Mouse (Mus musculus): ENCODE measurements around the gene Sars2.
A peak's percentile ranks its signal among the peaks of the same experiment; 100 is the strongest.

Gene Sars2

DNA sequence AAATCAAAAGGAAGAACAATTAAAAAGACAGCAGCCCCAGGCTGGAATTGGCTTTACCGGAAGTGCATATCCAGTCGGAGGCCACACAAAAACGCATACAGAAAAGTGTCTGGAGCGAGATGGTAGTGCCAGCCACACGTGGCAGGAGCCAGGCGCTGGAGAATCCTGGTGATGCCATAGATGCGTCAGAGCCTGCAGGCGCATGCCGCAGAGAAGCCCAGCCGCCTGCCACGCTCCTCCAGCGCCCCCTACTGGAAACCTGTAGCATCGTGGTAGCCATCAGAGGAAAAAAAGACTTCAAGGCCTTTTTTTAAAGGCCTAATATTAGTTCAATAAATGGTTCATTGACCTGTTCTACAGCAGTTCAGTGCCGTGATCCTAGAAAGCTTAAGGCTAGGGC, 15.2 kb upstream of the Sars2 start:
- peak; percentile 63 to 76 for DNase-seq (ENCODE audit: low spot score in 2 of 2)

DNA sequence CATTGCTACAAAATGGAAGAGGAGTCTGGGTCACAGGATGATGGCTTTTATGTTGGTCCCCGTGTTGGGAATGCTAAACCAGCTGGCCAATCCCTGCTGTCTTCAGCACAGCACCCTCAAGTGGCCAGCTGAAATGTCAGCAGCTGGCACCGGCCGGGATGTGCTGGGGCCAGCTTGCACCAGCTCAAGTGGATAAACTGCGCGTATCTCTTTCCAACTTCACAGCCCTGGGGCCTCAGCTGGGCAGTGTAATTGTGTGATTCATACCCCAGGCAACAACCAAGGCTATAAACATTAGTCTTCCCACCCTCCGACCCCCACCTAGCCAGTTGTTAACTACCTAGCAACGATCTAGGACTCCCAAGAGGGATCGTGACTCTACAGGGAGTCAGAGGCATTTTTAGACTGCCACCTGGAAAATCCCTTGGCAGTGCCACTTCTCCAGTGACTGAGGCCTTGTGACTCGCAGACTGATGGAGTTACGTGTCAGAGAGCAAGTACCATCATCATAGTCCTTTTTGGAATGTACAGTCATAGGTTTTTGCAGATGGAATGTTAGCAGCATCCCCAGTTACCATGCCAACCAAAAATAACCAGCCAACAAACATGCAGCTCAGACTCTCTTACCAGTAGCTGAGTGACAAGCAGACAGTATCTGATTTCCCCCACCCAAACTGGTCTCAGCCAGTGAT, 14.0 kb upstream of the Sars2 start:
- no peak for DNase-seq (ENCODE audit: low spot score in 2 of 2)

DNA sequence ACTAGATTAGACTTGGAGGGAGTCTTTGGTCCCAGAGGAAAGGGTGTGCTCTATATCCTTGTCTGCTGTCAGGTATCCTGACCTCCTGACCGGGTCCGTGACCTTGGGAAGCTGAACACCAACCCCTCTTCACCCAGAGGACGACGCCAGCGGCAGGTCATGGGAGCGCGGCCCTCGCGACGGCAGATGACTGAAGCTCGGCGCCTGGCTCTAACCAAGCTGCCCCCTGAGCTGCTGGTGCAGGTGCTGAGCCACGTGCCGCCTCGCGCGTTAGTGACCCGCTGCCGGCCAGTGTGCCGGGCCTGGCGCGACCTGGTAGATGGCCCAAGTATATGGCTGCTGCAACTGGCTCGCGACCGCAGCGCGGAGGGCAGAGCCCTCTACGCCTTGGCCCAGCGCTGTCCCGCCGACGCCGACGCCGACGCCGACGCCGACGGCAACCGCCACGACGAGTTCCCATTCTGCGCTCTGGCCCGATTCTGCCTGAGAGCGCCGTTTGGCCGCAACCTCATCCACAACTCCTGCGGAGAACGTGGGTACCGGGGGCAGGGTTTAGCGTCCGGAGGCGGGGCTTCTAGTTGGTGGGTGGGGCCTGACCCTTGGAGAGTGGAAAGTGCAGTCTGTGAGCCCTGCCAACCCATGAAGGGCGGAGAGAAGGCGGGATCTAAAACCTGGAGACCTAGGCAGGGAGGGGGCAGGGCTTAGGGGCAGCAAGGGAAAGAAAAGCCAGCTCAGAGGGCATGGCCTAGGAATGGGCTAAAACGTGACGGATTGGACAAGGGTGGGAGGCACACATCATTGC, 9.2 kb upstream of the Sars2 start:
- DNase-seq (ENCODE audit: low spot score in 2 of 2): no peak

DNA sequence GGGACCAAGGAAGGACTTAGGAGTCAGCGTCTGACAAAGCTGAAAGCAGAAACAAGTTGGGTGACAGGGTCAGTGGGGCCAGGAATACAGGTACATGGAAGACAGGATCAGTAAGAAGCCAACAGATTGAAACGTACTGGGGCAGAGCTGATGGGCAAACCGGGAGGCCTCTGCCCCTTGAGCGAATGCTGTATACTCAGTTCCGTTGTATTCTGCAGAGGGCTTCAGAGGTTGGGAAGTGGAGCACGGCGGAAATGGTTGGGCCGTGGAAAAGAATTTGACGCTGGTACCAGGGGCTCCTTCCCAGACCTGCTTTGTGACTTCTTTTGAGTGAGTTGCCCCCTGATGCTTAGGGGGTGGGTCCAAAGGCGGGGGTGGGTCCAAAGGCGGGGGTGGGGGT, 8.6 kb upstream of the Sars2 start:
- DNase-seq (ENCODE audit: low spot score in 2 of 2): no peak

DNA sequence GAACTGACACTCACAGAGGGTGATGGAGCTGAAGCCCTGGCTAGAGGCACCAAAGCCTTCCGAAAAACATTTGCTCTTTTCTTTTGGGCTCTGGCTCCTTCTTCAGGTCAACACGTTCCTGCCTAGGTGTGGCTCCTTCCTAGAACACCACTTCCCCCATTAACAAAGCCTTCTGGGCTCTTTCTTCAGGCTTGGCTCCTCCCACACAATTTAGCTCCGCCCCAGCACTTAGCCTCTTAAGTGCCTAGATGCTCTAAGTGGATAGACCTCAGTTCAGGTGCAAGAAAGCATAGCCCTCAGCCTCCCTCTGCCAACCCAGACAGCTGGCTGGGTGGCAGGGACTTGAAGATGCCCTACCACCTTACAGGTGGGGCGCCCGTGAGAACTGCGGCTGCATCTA, 6.1 kb upstream of the Sars2 start:
- no peak for DNase-seq (ENCODE audit: low spot score in 2 of 2)

DNA sequence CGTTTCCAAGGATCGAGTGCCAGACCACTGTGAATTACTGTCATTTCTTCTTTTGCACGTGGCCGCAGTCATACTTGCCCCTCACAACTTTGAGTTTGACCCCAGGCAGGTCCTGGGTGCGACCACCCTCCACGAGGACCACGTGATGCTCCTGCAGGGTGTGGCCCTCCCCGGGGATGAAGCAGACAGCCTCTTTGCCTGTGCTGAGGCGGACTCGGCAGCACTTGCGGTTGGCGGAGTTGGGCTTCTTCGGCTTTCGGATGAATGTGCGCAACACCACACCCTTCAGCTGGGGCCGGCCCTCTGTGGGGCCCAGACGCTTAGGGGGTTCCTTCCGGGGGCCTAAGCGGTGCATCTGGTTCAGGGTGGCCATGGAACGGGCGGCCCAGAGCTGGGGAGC, 2.0 kb upstream of the Sars2 start:
- no peak for DNase-seq (ENCODE audit: low spot score in 2 of 2)

DNA sequence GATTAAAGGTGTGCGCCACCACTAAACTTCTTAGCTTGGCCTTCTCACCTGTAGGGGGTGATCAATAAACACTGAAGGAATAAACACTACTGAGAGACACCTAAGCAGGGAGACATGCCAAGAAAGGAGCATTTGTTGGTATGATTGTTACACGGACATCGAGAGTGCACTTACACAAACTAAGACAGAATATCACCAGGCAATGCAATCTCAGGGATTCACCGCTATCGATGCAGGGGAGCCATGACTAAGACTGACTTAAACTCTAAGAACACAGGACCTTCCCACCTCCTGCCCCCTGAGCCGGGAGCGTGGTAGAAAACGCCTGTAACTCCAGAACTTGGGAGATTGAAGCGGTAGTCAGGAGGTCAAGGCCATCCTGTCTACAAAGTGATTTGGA, 843 bp upstream of the Sars2 start:
- no peak for DNase-seq (ENCODE audit: low spot score in 2 of 2)

DNA sequence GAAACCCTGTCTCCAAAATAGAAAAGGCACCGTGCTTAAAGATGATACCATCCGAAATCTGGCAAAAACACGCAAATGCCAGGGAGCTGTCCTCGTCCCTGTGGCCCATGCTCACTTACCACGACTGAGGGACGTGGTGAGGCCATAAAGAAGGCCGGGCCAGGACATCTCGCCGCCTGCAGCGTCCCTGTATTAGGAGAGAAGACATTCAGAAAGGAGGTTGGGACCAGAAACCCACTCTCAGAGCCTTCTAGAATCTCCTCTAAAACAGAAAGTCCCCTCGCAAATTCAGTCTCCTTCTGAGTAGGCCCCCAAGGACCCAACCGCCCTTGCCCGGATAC, 454 bp upstream of the Sars2 start:
- no peak for DNase-seq (ENCODE audit: low spot score in 2 of 2)

DNA sequence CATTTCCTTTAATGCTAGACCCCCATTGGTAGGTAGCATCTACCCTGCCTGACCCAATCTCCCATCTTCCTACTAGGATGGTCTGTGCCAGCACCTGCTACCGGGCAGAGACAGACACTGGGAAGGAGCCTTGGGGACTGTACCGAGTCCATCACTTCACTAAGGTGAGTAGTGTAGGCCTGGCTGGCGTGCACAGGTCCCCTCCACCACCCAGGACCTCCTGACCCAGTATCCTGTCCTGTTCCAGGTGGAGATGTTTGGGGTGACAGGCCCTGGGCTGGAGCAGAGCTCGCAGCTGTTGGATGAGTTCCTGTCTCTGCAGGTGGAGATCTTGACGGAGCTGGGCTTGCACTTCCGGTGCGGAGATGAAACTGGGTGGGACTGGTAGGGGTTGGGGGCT, 8.1 kb downstream of the Sars2 start:
- no peak for DNase-seq (ENCODE audit: low spot score in 2 of 2)

DNA sequence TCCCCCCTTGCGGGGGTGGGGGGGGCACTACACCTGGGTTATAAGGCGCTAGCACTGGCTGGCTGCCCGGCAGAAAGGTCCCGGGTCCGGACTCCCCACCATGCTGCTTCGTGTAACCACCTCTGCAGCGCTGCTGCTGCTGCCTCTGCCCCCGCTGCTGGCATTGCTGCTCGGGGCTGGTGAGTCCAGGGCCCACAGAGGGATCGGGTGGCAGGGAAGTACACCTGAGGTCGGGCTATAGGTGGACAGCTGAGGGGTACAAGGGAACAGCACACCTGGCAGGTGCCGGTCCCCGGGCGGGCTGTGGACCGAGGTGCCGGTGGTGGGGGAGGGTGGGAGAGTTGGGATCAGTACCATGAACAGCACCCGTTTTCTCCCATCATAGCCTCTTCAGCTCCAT, 14.3 kb downstream of the Sars2 start, which contains the start of gene Ccer2:
TSS of gene Ccer2 (plus strand) at position 96 of the 400 bp plus-strand sequence.
- no peak for DNase-seq (ENCODE audit: low spot score in 2 of 2)

DNA sequence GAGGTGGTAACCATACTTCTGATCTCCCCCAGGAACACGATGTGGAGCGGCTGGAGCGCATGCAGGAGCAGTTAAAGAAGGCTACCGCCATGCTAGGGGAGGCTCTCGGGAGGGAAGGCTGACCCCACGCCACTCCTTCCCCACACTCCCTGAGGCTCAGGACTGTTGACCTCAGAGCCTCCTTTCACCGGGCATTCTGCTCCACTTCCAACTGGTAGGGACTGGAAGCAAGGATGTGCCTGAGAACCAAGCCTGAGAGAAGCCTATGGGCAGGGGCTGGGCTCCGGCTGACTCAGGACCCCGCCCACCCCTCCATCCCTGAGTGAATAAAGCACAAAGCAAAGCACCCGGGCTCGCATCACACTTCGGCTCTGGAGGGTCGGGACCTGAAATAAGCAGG, 16.8 kb downstream of the Sars2 start:
- DNase-seq (ENCODE audit: low spot score in 2 of 2): no peak

DNA sequence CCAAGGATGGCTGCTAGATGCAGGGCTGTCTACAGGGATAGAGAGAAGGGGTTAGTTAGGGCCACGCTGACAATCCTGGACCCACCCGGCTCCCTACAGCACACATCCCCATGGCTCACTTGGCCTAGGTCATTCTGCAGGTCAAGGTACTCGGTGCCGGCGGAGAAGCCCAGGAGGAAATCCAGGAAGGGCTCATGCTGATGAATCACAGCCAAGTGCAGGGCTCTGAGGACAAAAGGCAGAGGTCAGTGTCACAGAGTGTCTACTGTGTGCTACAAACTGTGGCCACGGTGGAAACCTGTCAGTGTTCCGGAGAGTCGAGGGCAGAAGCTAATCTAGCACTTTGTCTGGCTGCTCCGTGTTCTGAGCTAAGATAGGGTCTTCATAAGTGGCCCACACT, 20.1 kb downstream of the Sars2 start:
- DNase-seq (ENCODE audit: low spot score in 2 of 2): no peak

DNA sequence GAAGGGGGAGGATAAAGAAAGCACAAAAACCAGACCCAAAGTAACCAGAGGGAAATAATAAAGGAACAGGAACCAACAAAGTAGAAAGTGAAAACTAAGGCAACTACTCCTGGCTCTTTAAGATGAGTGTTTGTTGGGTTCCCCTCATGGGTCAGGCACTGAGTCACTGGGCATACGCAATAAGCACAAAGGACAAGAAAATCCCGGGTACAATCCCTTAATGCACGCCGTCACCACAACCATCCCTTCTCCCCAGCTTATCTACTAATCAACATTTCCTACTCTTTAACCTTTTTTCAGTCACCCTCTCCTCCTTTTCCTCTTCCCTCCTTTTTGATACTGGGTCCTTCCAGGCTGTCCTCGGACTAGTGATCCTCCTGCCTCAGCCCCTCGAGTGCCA, 23.4 kb downstream of the Sars2 start:
- no peak for DNase-seq (ENCODE audit: low spot score in 2 of 2)

DNA sequence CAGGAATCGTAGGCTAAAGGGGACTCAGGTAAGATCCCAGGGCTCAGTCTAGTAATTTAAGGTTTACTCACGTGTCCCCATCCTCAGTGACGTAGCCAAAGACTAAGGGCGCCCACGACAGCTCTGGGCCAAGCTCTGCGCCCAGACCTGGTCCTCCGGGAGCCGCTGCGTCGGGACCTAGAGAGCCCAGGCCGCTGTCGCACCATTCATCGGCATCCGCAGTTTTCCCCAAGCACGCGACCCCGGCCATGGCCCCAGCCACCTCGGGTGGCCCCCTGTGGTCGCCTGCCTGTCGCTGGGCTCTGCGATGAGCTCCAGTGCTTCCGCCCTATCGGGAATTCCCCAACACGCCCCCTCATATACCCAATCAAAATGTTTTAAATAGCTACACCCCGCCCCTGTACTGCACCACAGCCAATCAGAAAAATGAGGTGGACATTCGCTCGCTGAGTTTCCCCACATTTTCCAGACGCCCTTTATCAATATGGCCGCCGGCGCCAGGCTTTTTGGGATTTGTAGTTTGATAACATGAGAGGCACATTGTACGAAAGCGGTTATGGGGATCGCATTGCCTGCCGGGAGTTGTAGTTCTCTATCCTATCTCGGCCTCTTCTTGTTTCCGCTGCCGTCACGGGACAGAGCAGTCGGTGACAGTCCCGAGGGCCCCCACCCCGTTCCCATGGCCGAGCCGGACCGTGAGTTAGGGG, 24.5 kb downstream of the Sars2 start, which contains the start of gene Sirt2:
TSS of gene Sirt2 (plus strand) at position 563 of the 707 bp plus-strand sequence.
- DNase-seq (ENCODE audit: low spot score in 2 of 2): peak; percentile 96 to 98

DNA sequence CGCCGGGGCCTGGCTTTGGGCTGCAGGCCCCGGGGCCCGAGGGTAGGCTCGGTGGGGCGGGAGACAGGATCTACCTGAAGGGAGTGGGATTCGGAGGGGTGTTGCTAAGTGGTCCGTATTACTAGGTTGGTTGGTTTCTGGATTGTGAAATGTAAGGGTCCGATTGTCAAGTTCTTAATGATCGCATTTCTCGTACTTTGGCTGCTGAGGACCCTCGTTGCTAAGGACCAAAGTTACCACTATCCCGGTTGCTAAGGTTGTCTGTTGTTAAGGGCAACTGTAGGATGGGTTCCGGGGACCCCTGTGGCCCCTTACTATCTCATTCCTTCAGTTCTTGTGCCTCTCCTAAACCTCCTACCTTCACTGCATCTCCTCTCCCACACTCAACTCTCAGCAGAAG, 25.1 kb downstream of the Sars2 start:
- no peak for DNase-seq (ENCODE audit: low spot score in 2 of 2)

DNA sequence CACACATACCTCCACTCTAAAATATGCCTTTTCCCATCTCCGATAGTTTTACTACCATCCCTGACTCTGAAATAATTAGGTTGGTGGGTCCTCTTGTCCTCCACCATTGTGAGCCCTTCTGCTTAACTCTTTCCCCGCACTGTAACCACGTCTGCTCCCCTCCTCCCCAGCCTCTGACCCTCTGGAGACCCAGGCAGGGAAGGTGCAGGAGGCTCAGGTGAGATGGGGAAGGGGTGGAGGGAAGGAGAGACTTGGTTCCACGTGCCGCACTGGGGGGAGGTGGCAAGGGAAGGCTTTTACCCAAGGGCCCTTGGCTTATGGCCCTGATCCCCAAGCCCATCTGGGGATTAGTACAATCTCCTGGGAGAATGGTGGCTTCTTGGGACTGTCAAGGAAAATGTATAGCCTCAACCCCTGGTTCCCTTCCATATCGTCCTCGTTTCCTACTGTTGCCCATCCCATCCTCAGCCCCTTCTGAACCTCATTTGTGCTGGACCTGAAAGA, 25.7 kb downstream of the Sars2 start, which contains the start of gene Nfkbib:
TSS of gene Nfkbib (minus strand) at position 51 of the 504 bp plus-strand sequence.
- DNase-seq (ENCODE audit: low spot score in 2 of 2): no peak

DNA sequence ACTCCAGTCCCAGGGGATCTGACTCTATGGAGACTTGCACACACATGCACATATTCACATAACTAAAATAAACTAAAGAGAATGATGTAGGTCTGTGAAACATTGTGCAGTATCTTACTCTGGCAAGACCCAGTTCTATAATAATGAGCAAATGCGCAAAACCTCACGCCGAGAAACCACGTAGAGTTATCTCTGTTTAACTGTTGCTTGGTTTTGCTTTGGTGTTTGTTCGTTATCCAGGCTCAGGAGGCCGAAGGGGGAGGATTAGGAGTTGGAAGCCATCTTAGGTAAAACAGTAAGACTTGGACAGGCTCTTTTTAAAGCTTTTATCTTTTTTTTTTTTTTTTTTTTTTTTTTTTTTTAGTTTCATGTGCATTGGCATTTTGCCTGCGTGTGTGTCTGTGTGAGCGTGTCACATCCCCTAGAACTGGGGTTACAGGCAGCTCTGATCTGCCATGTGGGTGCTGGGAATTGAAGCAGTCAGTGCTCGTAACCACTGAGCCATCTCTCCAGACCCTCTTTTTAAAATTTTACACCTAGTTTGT, 27.7 kb downstream of the Sars2 start:
- DNase-seq (ENCODE audit: low spot score in 2 of 2): no peak

DNA sequence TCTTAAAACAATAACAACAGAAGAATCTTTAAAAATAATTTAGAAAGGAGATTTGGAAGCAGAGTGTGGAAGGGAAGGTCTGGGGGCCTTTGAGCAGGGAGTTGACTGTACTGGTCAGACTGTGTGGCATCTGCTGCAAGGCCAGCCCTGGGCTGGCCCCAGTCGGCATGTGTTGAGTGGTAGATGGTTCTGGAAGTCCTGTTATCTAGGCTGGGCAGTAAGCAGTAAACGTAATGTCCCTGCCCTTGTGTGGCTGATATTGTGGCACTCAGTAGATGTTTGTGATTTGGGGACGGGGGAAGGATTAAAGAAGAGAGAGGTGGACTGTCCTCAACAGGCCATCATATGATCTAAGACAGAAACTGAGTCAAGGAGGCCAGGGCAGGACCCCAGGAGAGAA, 28.5 kb downstream of the Sars2 start:
- DNase-seq (ENCODE audit: low spot score in 2 of 2): no peak

DNA sequence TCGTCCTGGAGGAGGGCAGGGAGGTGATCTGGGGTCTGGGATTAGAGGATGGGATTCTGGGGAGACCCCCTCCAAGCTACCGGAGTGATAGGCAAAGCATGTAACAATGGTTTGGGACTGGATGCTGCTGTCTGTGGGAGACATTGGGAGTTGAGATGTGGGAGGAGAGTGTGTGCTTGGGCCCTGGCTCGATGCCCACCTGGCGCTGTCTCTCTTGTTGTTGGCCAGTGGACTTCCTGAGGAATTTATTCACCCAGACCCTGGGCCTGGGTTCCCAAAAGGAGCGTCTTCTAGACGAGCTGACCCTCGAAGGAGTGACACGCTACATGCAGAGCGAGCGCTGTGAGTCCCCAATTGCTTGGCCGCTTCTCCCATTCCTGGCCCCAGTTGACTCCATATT, 30.1 kb downstream of the Sars2 start:
- DNase-seq (ENCODE audit: low spot score in 2 of 2): no peak

DNA sequence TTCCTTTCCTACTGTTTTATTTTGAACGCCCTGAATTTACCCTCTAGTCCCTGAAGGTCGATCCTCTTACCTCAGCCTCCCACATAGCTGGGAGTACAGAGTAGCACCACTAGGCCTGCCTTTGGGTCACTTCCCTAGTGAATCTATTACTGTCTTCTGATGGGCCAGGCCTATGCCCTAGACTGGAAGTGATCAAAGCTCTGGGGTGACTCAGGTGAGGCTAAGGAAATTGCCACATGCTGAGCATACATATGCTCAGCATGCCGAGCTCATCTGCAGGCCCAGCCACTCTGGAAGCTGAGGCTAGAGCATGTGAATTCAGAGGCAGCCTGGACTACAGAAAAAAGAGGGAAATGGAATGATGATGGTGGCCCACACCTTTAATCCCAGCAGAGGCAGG, 31.4 kb downstream of the Sars2 start:
- no peak for DNase-seq (ENCODE audit: low spot score in 2 of 2)

DNA sequence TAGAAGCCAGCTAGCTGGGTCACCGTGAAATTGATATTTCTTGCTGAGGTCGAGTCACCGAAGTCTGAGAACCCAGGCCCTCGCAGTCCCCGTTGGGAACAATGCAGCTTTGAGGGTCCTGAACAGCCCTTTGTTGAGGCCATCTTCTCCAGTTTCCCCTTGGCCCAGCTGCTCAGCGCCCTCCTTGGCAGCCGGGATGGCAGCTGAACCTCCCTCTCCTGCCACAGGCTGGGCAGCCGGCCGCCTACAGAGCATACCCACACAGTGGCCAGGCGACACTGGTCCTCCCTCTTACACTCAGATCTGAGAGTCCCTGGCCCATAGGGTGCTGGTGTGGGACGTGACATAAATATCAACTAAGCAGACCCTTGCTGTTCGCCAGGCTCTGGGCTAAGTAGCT, 32.4 kb downstream of the Sars2 start:
- no peak for DNase-seq (ENCODE audit: low spot score in 2 of 2)

DNA sequence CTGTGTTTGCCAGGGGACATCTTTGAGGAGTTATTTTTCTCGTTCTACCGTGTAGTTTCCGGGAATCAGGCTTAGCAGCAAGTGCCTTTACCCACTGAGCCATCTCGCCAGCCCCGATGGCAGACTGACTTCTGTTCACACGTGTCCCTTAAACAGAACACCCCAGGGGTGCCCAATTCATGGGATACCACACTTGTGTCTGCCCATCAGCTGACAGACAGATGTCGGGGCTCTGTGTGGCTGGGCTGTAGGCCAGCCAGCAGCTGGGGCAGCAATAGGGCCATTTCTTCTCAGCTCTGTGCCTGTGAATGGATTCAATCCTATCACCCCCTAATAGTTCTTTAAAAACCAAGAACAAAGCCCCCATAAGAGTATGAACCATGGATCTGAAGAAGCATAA, 33.3 kb downstream of the Sars2 start:
- no peak for DNase-seq (ENCODE audit: low spot score in 2 of 2)

Measured in frontal cortex, postnatal 25 days (tissue).